24 mouse cellular contexts compared by ENCODE assay signal in the genomic region with DNA sequence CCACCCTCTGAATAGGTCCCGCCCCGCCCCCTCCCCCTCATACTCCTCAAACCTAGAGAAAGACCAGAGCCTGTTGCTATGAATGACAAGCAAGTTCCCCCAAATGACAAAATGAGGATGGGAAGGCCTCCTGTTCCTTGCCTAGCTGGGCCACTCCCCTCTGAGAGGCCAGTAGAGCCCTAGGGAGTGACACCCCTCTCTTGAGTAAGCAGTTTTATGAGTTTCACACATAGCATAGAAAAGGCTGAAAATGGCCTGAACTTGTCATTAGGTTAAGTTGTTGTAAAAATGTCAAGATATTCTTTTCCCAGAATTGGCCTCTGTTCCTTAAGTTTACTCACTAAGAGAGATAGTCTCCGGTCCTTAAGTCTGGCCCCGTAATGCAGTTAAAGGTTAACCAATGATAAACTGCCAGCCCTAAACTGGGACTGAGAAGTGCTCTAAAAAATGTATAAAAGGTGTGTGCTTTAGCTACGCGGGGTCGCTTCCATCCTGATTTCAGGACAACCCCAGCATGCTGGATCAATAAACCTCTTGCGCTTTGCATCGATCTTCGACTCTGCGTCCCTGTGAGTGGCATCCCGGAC. TPM values are rescaled to one million over a fixed set of nuclear protein-coding genes. Genes with fewer than 3 reads are reported as not detected.
A peak's percentile ranks its signal among the peaks of the same experiment; 100 is the strongest.
DNase-seq lines count a peak whose midpoint lies in the region; ATAC-seq and TF ChIP-seq lines count a peak whose summit lies in the region.
"Had no signal": no experiment of that assay in that cellular context is flagged by ENCODE, and none has a peak within 500 bp of the region (broad histone marks: within the 10 kb centered on the region; RNA-seq: fewer than 3 reads in every experiment).

No protein-coding gene starts in this region.

- no peak for TF ChIP-seq POLR2A in kidney, adult 2 months (IDR thresholded peaks at IDR 0.05; ENCODE audit: low read depth, low read length)

- WGBS in kidney, adult 2 months: 77% methylated on average over 12 of the region's 12 CpGs
- 92% methylated on average over 12 of the region's 12 CpGs for WGBS in kidney, embryonic 15.5 days
- WGBS in midbrain, embryonic 11.5 days: 97% methylated on average over 12 of the region's 12 CpGs
- WGBS in midbrain, embryonic 10.5 days: 94% methylated on average over 12 of the region's 12 CpGs
- 75% methylated on average over 12 of the region's 12 CpGs for WGBS in liver, embryonic 16.5 days (ENCODE audit: insufficient replicate concordance)

- no peak overlapping the region for H3K27ac ChIP-seq in kidney, adult 2 months (ENCODE audit: insufficient read depth, low read depth, low read length)
- no peak overlapping the region for H3K27ac ChIP-seq in kidney, embryonic 15.5 days
- no peak overlapping the region for H3K27ac ChIP-seq in midbrain, embryonic 11.5 days (ENCODE audit: low read depth, low read length)
- no peak overlapping the region for H3K27ac ChIP-seq in midbrain, embryonic 10.5 days (replicated peaks)
- no peak overlapping the region for H3K27ac ChIP-seq in liver, embryonic 16.5 days (ENCODE audit: low read length)
- H3K27ac ChIP-seq: embryonic facial prominence, embryonic 12.5 days; forebrain, embryonic 15.5 days; heart, embryonic 10.5 days had no signal

- H3K4me1 ChIP-seq in kidney, adult 2 months (ENCODE audit: control insufficient read depth, insufficient read depth, low read length): no peaks in the 10 kb centered on the region; the same call in 1 of the 2 replicates
- H3K4me1 ChIP-seq in kidney, embryonic 15.5 days: peaks cover 6% of the 10 kb centered on the region
- peaks cover 3% of the 10 kb centered on the region; the same call in 1 of the 2 replicates for H3K4me1 ChIP-seq in midbrain, embryonic 11.5 days (ENCODE audit: control insufficient read depth, insufficient read depth, low read length)
- H3K4me1 ChIP-seq in midbrain, embryonic 10.5 days: peaks cover 30% of the 10 kb centered on the region
- peaks cover 5% of the 10 kb centered on the region for H3K4me1 ChIP-seq in liver, embryonic 16.5 days (ENCODE audit: control insufficient read depth, low read depth, low read length)

- peak; percentile 58 for DNase-seq in kidney, adult 2 months
- DNase-seq in midbrain, embryonic 11.5 days (ENCODE audit: low spot score, missing footprints): peak; percentile 79
- no peak for DNase-seq in midbrain, embryonic 10.5 days (ENCODE audit: low spot score)
- DNase-seq in testis, postnatal 10 days (ENCODE audit: low spot score): no peak
- no peak for DNase-seq in layer of hippocampus, adult 18-20 months (ENCODE audit: low spot score in 2 of 2)

- H3K4me3 ChIP-seq in kidney, adult 2 months (ENCODE audit: insufficient read depth, low read depth, low read length): no peak overlapping the region
- no peak overlapping the region for H3K4me3 ChIP-seq in kidney, embryonic 15.5 days (replicated peaks)
- H3K4me3 ChIP-seq in midbrain, embryonic 11.5 days (ENCODE audit: low read depth, low read length): no peak overlapping the region
- H3K4me3 ChIP-seq in midbrain, embryonic 10.5 days: no peak overlapping the region
- H3K4me3 ChIP-seq in liver, embryonic 16.5 days (ENCODE audit: low read depth, low read length): no peak overlapping the region
- H3K4me3 ChIP-seq: embryonic facial prominence, embryonic 12.5 days; forebrain, embryonic 15.5 days; heart, embryonic 10.5 days had no signal

- no peaks in the 10 kb centered on the region for H3K27me3 ChIP-seq in kidney, adult 2 months (replicated peaks; ENCODE audit: control insufficient read depth, insufficient read depth, low read length)
- no peaks in the 10 kb centered on the region; the same call in 1 of the 2 replicates for H3K27me3 ChIP-seq in kidney, embryonic 15.5 days
- H3K27me3 ChIP-seq in midbrain, embryonic 11.5 days (ENCODE audit: control insufficient read depth, insufficient read depth, low read length): no peaks in the 10 kb centered on the region
- peaks cover 12% of the 10 kb centered on the region for H3K27me3 ChIP-seq in midbrain, embryonic 10.5 days (ENCODE audit: low read depth, poor library complexity, severe bottlenecking)
- no peaks in the 10 kb centered on the region for H3K27me3 ChIP-seq in liver, embryonic 16.5 days (ENCODE audit: control insufficient read depth, insufficient read depth, low read depth, low read length)
- H3K27me3 ChIP-seq: embryonic facial prominence, embryonic 12.5 days; forebrain, embryonic 15.5 days had no signal

- H3K9ac ChIP-seq in kidney, embryonic 15.5 days: no peak overlapping the region
- H3K9ac ChIP-seq in midbrain, embryonic 11.5 days (ENCODE audit: low read length): no peak overlapping the region
- no peak overlapping the region for H3K9ac ChIP-seq in liver, embryonic 16.5 days (ENCODE audit: low read depth, low read length)
- H3K9ac ChIP-seq: embryonic facial prominence, embryonic 12.5 days; forebrain, embryonic 15.5 days had no signal

- ATAC-seq in kidney, embryonic 15.5 days (replicated peaks; ENCODE audit: low FRiP score): no peak
- no peak for ATAC-seq in midbrain, embryonic 11.5 days (ENCODE audit: low FRiP score)
- ATAC-seq in liver, embryonic 16.5 days (ENCODE audit: low read depth): peak; percentile 47; the same call in 1 of the 2 replicates

- no peaks in the 10 kb centered on the region for H3K36me3 ChIP-seq in kidney, adult 2 months (ENCODE audit: control insufficient read depth, insufficient read depth, low read length)
- peaks cover 15% of the 10 kb centered on the region for H3K36me3 ChIP-seq in kidney, embryonic 15.5 days
- 0 out of 2 replicates have a peak, but pooled peaks cover 4% of the 10 kb centered on the region for H3K36me3 ChIP-seq in midbrain, embryonic 11.5 days (ENCODE audit: control insufficient read depth, insufficient read depth, low read length)
- H3K36me3 ChIP-seq in midbrain, embryonic 10.5 days: peaks cover 21% of the 10 kb centered on the region
- no peaks in the 10 kb centered on the region for H3K36me3 ChIP-seq in liver, embryonic 16.5 days (ENCODE audit: control insufficient read depth, insufficient read depth)

- H3K9me3 ChIP-seq in kidney, embryonic 15.5 days (replicated peaks): no peaks in the 10 kb centered on the region
- H3K9me3 ChIP-seq in midbrain, embryonic 11.5 days (ENCODE audit: control insufficient read depth, low read length): no peaks in the 10 kb centered on the region
- no peaks in the 10 kb centered on the region for H3K9me3 ChIP-seq in midbrain, embryonic 10.5 days (replicated peaks)
- H3K9me3 ChIP-seq in liver, embryonic 16.5 days (replicated peaks; ENCODE audit: control insufficient read depth, low read length): no peaks in the 10 kb centered on the region
- H3K9me3 ChIP-seq: embryonic facial prominence, embryonic 12.5 days; forebrain, embryonic 15.5 days; G1E; heart, embryonic 10.5 days had no signal

- TF ChIP-seq CTCF in kidney, adult 2 months (conservative IDR thresholded peaks at IDR 0.05; ENCODE audit: insufficient read depth, insufficient read length, low read depth, low read length): no peak

- H3K4me2 ChIP-seq in kidney, embryonic 15.5 days: no peak overlapping the region
- no peak overlapping the region for H3K4me2 ChIP-seq in midbrain, embryonic 11.5 days
- H3K4me2 ChIP-seq in liver, embryonic 16.5 days (ENCODE audit: low read depth, low read length): no peak overlapping the region
- H3K4me2 ChIP-seq: embryonic facial prominence, embryonic 12.5 days; forebrain, embryonic 15.5 days had no signal

RNA-seq across cellular contexts. Expression of a gene that starts 7.4 kb away (rescaled TPM):
- polyA plus RNA-seq in kidney, adult 2 months (2012; rRNA removed): 3,280 and 4,796 TPM in 2 replicates
- 2,032 and 2,056 TPM in 2 replicates for polyA plus RNA-seq in kidney, embryonic 15.5 days (2015; fragmentation: Nextera tagmentation; extraction: Ambion mirVana)
- polyA plus RNA-seq in midbrain, embryonic 11.5 days (2014; fragmentation: Nextera tagmentation; extraction: Ambion mirVana): 1,631 and 1,834 TPM in 2 replicates
- 2,515 and 3,289 TPM in 2 replicates for polyA plus RNA-seq in midbrain, embryonic 10.5 days (2016; fragmentation: Nextera tagmentation; extraction: Ambion mirVana)
- polyA plus RNA-seq in liver, embryonic 16.5 days (2015; fragmentation: Nextera tagmentation; extraction: Ambion mirVana): 906 and 964 TPM in 2 replicates
- total RNA-seq in layer of hippocampus, adult 18-20 months (2021): 100 to 1,000 TPM; 477 to 485 TPM

RNA-seq across cellular contexts. Expression of a gene that starts 15.4 kb away (rescaled TPM):
- 1,054 and 1,473 TPM in 2 replicates for polyA plus RNA-seq in kidney, adult 2 months (2012; rRNA removed)
- 38.2 and 39.6 TPM in 2 replicates for polyA plus RNA-seq in kidney, embryonic 15.5 days (2015; fragmentation: Nextera tagmentation; extraction: Ambion mirVana)
- polyA plus RNA-seq in midbrain, embryonic 11.5 days (2014; fragmentation: Nextera tagmentation; extraction: Ambion mirVana): 6.3 and 8.4 TPM in 2 replicates
- 7.6 and 8.3 TPM in 2 replicates for polyA plus RNA-seq in midbrain, embryonic 10.5 days (2016; fragmentation: Nextera tagmentation; extraction: Ambion mirVana)
- polyA plus RNA-seq in liver, embryonic 16.5 days (2015; fragmentation: Nextera tagmentation; extraction: Ambion mirVana): 54.3 and 56.7 TPM in 2 replicates
- total RNA-seq in layer of hippocampus, adult 18-20 months (2021): 1 to 10 TPM; 3.5 to 3.6 TPM

RNA-seq across cellular contexts. Expression of a gene that starts 30.3 kb away (rescaled TPM):
- polyA plus RNA-seq in kidney, adult 2 months (2012; rRNA removed): 0.11 and 0.23 TPM in 2 replicates
- polyA plus RNA-seq in kidney, embryonic 15.5 days (2015; fragmentation: Nextera tagmentation; extraction: Ambion mirVana): not detected in 2 replicates
- not detected in 2 replicates for polyA plus RNA-seq in midbrain, embryonic 11.5 days (2014; fragmentation: Nextera tagmentation; extraction: Ambion mirVana)
- not detected in 2 replicates for polyA plus RNA-seq in midbrain, embryonic 10.5 days (2016; fragmentation: Nextera tagmentation; extraction: Ambion mirVana)
- not detected in 2 replicates for polyA plus RNA-seq in liver, embryonic 16.5 days (2015; fragmentation: Nextera tagmentation; extraction: Ambion mirVana)
- not detected for total RNA-seq in layer of hippocampus, adult 18-20 months (2021)
- total RNA-seq: adrenal gland, adult 8-10 months; adrenal gland, postnatal 4 days; G1E; gastrocnemius, postnatal 10 days; gastrocnemius, postnatal 4 days; heart, adult 18-20 months; heart, postnatal 10 days; hematopoietic stem cell, adult 5-6 weeks had no signal
- polyA plus RNA-seq: brain, embryonic 14.5 days; CD4-positive, CD25-positive, alpha-beta regulatory T cell, adult 4 months; cortical plate, adult 2 months; embryonic facial prominence, embryonic 12.5 days; forebrain, embryonic 11.5 days; forebrain, embryonic 15.5 days; frontal cortex, adult 2 months; G1E; heart, embryonic 10.5 days; heart, embryonic 14.5 days had no signal

RNA-seq across cellular contexts. Expression of a gene that starts 40.6 kb away (rescaled TPM):
- 5.0 and 6.4 TPM in 2 replicates for polyA plus RNA-seq in kidney, adult 2 months (2012; rRNA removed)
- 3.3 and 5.0 TPM in 2 replicates for polyA plus RNA-seq in kidney, embryonic 15.5 days (2015; fragmentation: Nextera tagmentation; extraction: Ambion mirVana)
- 0.62 and 1.6 TPM in 2 replicates for polyA plus RNA-seq in midbrain, embryonic 11.5 days (2014; fragmentation: Nextera tagmentation; extraction: Ambion mirVana)
- 1.4 and 1.8 TPM in 2 replicates for polyA plus RNA-seq in midbrain, embryonic 10.5 days (2016; fragmentation: Nextera tagmentation; extraction: Ambion mirVana)
- polyA plus RNA-seq in liver, embryonic 16.5 days (2015; fragmentation: Nextera tagmentation; extraction: Ambion mirVana): 0.50 and 0.85 TPM in 2 replicates
- 1 to 10 TPM; 4.8 to 5.4 TPM for total RNA-seq in layer of hippocampus, adult 18-20 months (2021)
- polyA plus RNA-seq: G1E had no signal

RNA-seq across cellular contexts. Expression of a gene that starts 54.2 kb away (rescaled TPM):
- polyA plus RNA-seq in kidney, adult 2 months (2012; rRNA removed): 492 and 514 TPM in 2 replicates
- polyA plus RNA-seq in kidney, embryonic 15.5 days (2015; fragmentation: Nextera tagmentation; extraction: Ambion mirVana): 12.6 and 15.8 TPM in 2 replicates
- 4.9 and 6.1 TPM in 2 replicates for polyA plus RNA-seq in midbrain, embryonic 11.5 days (2014; fragmentation: Nextera tagmentation; extraction: Ambion mirVana)
- 3.0 and 4.7 TPM in 2 replicates for polyA plus RNA-seq in midbrain, embryonic 10.5 days (2016; fragmentation: Nextera tagmentation; extraction: Ambion mirVana)
- polyA plus RNA-seq in liver, embryonic 16.5 days (2015; fragmentation: Nextera tagmentation; extraction: Ambion mirVana): 181 and 217 TPM in 2 replicates
- total RNA-seq in layer of hippocampus, adult 18-20 months (2021): 10 to 100 TPM; 10.2 to 10.3 TPM

Comparison
In these comparisons a context has a peak if more than half of its experiments do, and no peak if none do; other contexts are left out.
1. DNase-seq: peak in kidney, adult 2 months (single experiment) and midbrain, embryonic 11.5 days (single experiment); none in midbrain, embryonic 10.5 days (single experiment), testis, postnatal 10 days (single experiment) and layer of hippocampus, adult 18-20 months (0 of 2).
2. RNA of a gene that starts 15.4 kb away (polyA plus RNA-seq): 1,054 to 1,473 TPM in kidney, adult 2 months; 54.3 to 56.7 TPM in liver, embryonic 16.5 days, 38.2 to 39.6 TPM in kidney, embryonic 15.5 days, 6.3 to 8.4 TPM in midbrain, embryonic 11.5 days and 7.6 to 8.3 TPM in midbrain, embryonic 10.5 days; every median in the first group is over 10 times any median in the second.